Mouse (Mus musculus) heart, adult 2 months (tissue): Measurements from ENCODE around the gene Nmi. TPM values are rescaled to one million over a fixed set of nuclear protein-coding genes. Genes with fewer than 3 reads are reported as not detected.
"Not testable (repeated sequence)": the region's sequence is repeated elsewhere in the genome, so short reads cannot be mapped to it uniquely, and the experiment has no call there.

Experiments used
- DNase-seq, 2 experiments: peaks; one replicate each; pipeline ENCODE4 v3.0.0; 2021
- H3K27ac ChIP-seq: fragments of 200-600 bp; 2 replicates; pipeline ENCODE4 v1.8.1; 2022
- H3K27me3 ChIP-seq: fragments of 200-500 bp; 2 replicates; pipeline ENCODE4 v1.6.1; 2012; ENCODE audit warnings: mild to moderate bottlenecking, low read length, inconsistent platforms, mixed read lengths; ENCODE audit not compliant: control insufficient read depth, insufficient read depth
- H3K36me3 ChIP-seq: fragments of 200-500 bp; 2 replicates; pipeline ENCODE4 v1.6.1; 2012; ENCODE audit warnings: low read length, inconsistent platforms; ENCODE audit not compliant: control insufficient read depth, insufficient read depth
- H3K4me1 ChIP-seq: fragments of 200-500 bp; 2 replicates; pipeline ENCODE4 v1.6.1; 2011; ENCODE audit warnings: low read length; ENCODE audit not compliant: control insufficient read depth, insufficient read depth
- H3K4me3 ChIP-seq: fragments of 200-600 bp; 2 replicates; pipeline ENCODE4 v1.8.1; 2022
- H3K79me2 ChIP-seq: fragments of 200-500 bp; replicated peaks from 2 replicates; pipeline ENCODE4 v1.6.1; 2012; ENCODE audit warnings: mild to moderate bottlenecking, inconsistent platforms, low read length, moderate library complexity, mixed read lengths; ENCODE audit not compliant: control insufficient read depth, insufficient read depth
- H3K9ac ChIP-seq: fragments of 200-500 bp; 2 replicates; pipeline ENCODE4 v1.6.1; 2012; ENCODE audit warnings: low read depth, mild to moderate bottlenecking, control low read depth, inconsistent platforms, low read length, mixed read lengths
- CTCF ChIP-seq: fragments of 200-600 bp; IDR thresholded peaks from 2 replicates; pipeline ENCODE4 v1.8.1; 2022; ENCODE audit warnings: antibody characterized with exemption, mild to moderate bottlenecking, moderate library complexity
- EP300 ChIP-seq: fragments of 200-500 bp; IDR thresholded peaks from 2 replicates; pipeline ENCODE4 v1.6.1; 2011; ENCODE audit warnings: low read depth, low read length, control low read depth; ENCODE audit not compliant: insufficient read depth
- POLR2A ChIP-seq: fragments of 200-500 bp; IDR thresholded peaks from 2 replicates; pipeline ENCODE4 v1.6.1; 2011; ENCODE audit warnings: mild to moderate bottlenecking, low read depth, low read length, control low read depth; ENCODE audit not compliant: insufficient read depth
- WGBS: fragments of 180-500 bp; shearing (Covaris S2); methylation state at CpG from one replicate; pipeline ENCODE4 v1.1.7; 2018; 5-methylcytosine and 5-hydroxymethylcytosine counted together
- intact Hi-C: fragments of 180-260 bp; cut with DNase I; formaldehyde crosslinking; loops from one replicate; pipeline ENCODE4 v1.15.1; 2025
- long read RNA-seq: library from polyadenylated mRNA; stranded (forward); transcript quantifications from one replicate; pipeline ENCODE4 v2.0.0, GENCODE M21; 2021
- polyA plus RNA-seq: library from polyadenylated mRNA; depleted of rRNA; stranded (reverse); fragments of >200 nt; gene quantifications from 2 replicates; pipeline ENCODE4 v1.2.3, GENCODE M21; 2012; rRNA removed
- total RNA-seq, 2 experiments: library from RNA; stranded (reverse); gene quantifications; 2 replicates each; pipeline ENCODE4 v1.2.3; 2021

Gene Nmi
- 1 to 10 TPM; 5.1 to 6.7 TPM for total RNA-seq
- polyA plus RNA-seq, result 3.2 and 6.9 TPM in 2 replicates
- long read RNA-seq, partial matches to known transcripts, result 3 of 8 reads
- long read RNA-seq, other reads (novel, unspliced or antisense), result 1 of 8 reads

- peak within 1 kb of the TSS; percentile 83 for H3K4me3 ChIP-seq
- peak within 1 kb of the TSS; percentile 97 for H3K9ac ChIP-seq
- H3K4me1 ChIP-seq, result peaks cover 8% of the 10 kb centered on the region
- H3K79me2 ChIP-seq, result peaks cover 1% of the 10 kb centered on the region; the same call in 1 of the 2 replicates
- 49% methylated on average over 9 of the region's 9 CpGs for WGBS
- H3K27me3 ChIP-seq, result no peaks in the 10 kb centered on the region
- peak in 1 of 2 experiments; percentile 33 for DNase-seq
- H3K27ac ChIP-seq, result peak within 1 kb of the TSS; percentile 95
- intact Hi-C loops, result loop anchor here (2.0 kb wide), 2 partner anchors 39 to 99 kb away; partner anchors contain the start of genes Rbm43 and Rif1
- TF ChIP-seq POLR2A (no peak), CTCF (no peak), EP300 (no peak)
- H3K36me3 ChIP-seq, result no peaks in the 10 kb centered on the region
Measured at GRCm38 (mm10) chr2:51973410-51973968, at the start of gene Nmi. Nmi (minus strand) TSS chr2:51973494.

GRCm38 (mm10) chr2:52016361-52016760, 43.1 kb upstream of the Nmi start:
- intact Hi-C loops, result no loop called here
- H3K79me2 ChIP-seq, result no peaks in the 10 kb centered on the region
- no peak overlapping the region for H3K4me3 ChIP-seq
- no peak overlapping the region for H3K27ac ChIP-seq
- TF ChIP-seq POLR2A (no peak), CTCF (no peak), EP300 (no peak)
- H3K27me3 ChIP-seq, result no peaks in the 10 kb centered on the region; the same call in 1 of the 2 replicates
- 36% methylated on average over 7 of the region's 7 CpGs for WGBS
- no peak overlapping the region for H3K9ac ChIP-seq
- H3K36me3 ChIP-seq, result no peaks in the 10 kb centered on the region
- peaks cover 1% of the 10 kb centered on the region; the same call in 1 of the 2 replicates for H3K4me1 ChIP-seq
- no peak for DNase-seq

DNA sequence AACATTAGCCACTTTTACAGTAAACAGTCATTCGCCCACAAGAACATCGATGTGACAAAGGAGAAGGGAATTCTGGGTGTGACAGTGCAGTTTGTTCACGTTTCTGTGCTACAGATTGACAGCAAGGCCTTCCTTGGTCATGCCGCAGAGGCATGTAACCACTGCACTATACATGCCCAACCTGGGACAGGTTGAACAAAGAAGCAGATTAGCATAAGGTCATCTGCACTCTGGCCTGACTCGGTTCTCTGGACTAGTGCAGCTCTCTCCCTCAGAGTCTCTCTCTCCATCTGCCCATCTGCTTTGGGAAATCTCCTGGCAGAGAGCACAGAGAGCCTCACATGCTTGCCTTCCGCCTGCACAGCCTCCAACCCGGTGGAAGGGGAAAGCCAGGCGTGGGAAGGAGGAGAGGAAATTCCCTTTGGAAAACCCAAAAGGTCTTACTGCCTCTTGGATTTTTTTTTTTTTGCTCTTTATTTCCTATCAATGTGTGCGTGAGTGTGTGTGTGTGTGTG, 40.1 kb upstream of the Nmi start:
- peak; percentile 18 to 19 for DNase-seq
- Histone ChIP-seq H3K9ac (no peak overlapping the region), H3K79me2 (no peaks in the 10 kb centered on the region), H3K4me1 (peaks cover 1% of the 10 kb centered on the region; the same call in 1 of the 2 replicates), H3K27ac (no peak overlapping the region), H3K36me3 (no peaks in the 10 kb centered on the region), H3K4me3 (no peak overlapping the region), H3K27me3 (no peaks in the 10 kb centered on the region; the same call in 1 of the 2 replicates)
- 61% methylated on average over 9 of the region's 9 CpGs for WGBS
- TF ChIP-seq CTCF, result no peak
- intact Hi-C loops, result no loop called here

DNA sequence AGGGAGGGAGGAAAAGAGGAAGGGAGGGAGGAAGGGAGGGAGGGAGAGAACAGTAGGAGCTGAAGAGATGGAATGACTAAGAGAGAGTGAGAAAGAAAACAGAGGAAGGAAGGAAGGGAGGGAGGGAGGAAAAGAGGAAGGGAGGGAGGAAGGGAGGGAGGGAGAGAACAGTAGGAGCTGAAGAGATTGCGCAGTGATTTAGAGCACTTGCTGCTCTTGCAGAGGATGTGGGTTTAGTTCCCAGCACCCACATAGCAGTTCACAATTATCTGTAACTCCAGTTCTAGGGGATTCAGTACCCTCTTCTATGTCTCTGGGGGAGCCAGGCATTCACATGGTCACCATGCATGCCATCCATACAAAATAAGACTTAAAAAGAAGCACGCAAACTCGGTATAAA, 38.5 kb upstream of the Nmi start:
- H3K27ac ChIP-seq, H3K79me2 ChIP-seq, H3K4me1 ChIP-seq, H3K36me3 ChIP-seq, DNase-seq, H3K27me3 ChIP-seq, H3K9ac ChIP-seq, intact Hi-C loops, H3K4me3 ChIP-seq: not testable (repeated sequence)
- 89% methylated on average over 3 of the region's 3 CpGs for WGBS

- no peak overlapping the region for H3K27ac ChIP-seq
- no peak for TF ChIP-seq POLR2A
- TF ChIP-seq EP300, result no peak
- no peak for TF ChIP-seq CTCF
- no peaks in the 10 kb centered on the region for H3K27me3 ChIP-seq
- no peak overlapping the region for H3K4me3 ChIP-seq
- H3K9ac ChIP-seq, result no peak overlapping the region
- no peak for DNase-seq
- intact Hi-C loops, result no loop called here
- H3K4me1 ChIP-seq, result no peaks in the 10 kb centered on the region
- H3K36me3 ChIP-seq, result no peaks in the 10 kb centered on the region
- H3K79me2 ChIP-seq, result no peaks in the 10 kb centered on the region
- 54% methylated on average over 3 of the region's 3 CpGs for WGBS
Measured at GRCm38 (mm10) chr2:52006380-52006779, 33.1 kb upstream of the Nmi start.

DNA sequence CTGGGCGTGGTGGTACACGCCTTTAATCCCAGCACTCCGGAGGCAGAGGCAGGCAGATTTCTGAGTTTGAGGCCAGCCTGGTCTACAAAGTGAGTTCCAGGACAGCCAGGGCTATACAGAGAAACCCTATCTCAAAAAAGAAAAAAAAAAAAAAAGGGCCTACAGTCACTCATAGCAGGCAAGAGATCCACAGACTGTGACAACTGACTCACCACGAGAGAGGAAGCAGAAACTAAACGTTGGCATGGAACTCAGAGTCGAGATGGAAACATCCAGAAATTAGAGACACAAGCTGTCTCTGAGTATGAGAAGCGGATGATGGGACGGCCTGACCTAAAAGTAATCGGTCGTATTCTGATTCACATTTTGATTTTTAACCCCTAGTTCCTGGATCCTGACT, 29.0 kb upstream of the Nmi start:
- H3K9ac ChIP-seq, H3K79me2 ChIP-seq, DNase-seq, H3K36me3 ChIP-seq, H3K27me3 ChIP-seq, H3K4me1 ChIP-seq, H3K4me3 ChIP-seq, H3K27ac ChIP-seq, intact Hi-C loops: not testable (repeated sequence)
- 82% methylated on average over 10 of the region's 10 CpGs for WGBS
